Mouse (Mus musculus): ENCODE data around the gene Selenon.
"Not testable (repeated sequence)": the region's sequence is repeated elsewhere in the genome, so short reads cannot be mapped to it uniquely, and the experiment has no call there.

Selenon gene

DNA sequence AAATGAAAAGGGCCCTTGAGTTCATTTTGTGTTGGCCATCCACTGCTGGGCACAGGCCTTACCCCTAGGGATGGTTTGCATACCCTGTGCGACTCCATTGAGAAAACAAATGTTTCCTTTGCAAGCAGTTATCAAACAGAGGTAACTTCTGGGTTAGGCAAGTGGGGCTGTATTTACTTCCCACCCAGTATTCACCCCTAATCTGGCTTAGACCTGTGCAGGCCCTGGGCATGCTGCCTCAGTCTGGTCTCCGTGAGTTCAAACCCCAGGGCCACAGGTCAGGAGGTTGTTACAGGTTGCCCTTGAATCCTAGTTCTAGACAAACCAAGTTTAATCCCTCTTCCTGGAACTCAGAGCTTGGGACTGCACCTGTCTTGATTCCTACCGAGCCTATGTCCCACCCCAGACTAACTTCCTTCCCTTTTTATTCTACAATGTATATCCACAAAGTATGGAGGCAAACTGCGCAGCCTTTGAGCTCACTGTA, 46.6 kb downstream of the Selenon start:
- DNase-seq, result no peak

DNA sequence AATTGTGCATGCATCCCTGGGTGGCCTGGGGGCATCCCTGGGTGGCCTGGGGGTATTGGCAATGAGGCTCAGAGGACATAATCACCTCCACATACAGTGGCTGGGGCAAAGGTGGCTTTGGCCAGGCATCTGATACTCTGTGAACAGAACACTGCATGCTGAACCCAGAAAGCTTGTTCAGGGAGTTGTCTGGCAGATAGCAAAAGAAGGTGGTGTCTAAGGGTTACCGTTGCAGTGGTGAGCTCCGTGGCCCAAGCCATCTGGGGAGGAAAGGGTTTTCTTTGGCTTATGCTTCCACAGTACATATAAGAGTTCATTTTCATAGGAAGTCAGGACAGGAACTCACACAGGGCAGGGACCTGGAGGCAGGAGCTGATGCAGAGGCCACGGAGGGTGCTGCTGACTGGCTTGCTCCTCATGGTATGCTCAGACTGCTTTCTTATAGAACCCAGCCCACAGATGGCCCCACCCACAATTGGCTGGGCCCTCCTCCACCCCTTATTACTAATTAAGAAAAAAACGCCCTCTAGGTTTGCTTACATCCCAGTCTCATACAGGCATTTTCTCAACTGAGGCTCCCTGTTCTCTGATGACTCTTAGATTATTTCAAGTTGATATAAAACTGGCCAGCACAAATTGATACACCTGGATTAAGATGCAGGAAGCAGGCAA, 48.1 kb downstream of the Selenon start:
- DNase-seq, result no peak

DNA sequence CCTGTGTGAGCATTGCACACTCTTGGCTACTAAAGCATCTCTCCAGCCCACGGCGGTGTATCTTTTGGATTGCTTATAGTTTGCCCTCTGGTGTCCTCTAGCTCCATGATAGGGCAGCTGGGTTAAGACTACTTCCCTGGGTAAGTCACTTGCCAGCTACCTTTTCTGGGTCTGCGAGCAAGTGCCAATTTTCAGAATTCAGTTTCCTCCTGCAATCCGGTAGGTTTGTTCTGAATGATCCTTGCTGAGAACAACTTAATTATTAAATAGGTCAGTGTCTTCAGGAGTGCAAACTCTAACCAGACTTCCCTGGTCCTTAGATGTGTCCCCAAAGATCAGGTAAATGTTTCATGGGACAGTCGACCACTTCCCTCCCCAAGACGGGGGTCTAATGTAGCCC, 50.9 kb downstream of the Selenon start:
- DNase-seq, result no peak

DNA sequence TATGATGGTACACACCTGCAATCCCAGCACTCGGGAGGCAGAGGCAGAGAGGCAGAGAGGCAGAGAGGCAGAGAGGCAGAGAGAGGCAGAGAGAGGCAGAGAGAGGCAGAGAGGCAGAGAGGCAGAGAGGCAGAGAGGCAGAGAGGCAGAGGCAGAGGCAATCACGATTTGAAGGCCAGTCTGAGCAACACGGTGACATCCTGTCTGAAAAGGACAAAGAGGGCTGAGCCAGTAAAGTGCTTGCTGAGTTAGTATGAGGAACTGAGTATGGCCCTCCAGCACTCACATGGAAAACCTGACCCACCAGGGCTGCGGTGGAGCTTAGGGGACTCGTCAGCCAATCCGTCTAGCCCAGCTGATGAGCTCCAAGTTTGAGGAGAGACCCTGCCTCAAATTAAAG, 53.0 kb downstream of the Selenon start:
- not testable (repeated sequence) for DNase-seq

DNA sequence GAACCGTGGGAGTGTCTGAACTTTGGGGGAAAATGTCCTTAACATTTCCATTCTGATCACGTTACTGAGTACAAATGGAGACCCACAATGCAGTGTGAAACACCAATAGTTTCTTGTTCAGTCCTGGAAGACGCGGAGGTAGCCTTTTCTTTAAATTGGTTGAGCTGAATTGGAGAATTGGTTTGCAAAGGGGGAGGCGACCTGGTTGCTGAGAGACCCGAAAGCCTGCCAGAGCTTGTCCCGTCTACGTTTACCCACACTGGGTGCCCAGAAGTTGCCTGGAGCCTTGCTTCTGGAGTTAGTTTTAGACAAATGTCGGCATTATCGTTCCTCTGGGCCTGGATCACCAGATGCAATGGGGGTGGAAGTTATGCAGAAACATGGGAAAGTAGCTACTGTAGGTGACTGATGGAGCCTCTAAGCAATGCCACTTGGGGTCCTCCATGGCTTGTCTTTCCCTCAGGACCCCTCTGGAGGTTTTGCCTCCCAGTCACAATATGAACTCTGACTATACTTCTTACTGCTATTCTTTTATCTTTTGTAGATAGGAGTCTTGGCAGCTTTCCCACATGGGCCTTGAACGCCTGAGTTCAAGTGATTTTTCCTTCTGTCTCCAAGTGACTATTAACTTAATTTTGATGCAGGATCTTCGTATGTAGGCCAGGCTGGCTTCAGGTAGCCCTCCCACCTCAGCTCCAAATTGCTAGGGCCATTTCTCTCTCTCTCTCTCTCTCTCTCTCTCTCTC, 53.8 kb downstream of the Selenon start:
- DNase-seq, result no peak

DNA sequence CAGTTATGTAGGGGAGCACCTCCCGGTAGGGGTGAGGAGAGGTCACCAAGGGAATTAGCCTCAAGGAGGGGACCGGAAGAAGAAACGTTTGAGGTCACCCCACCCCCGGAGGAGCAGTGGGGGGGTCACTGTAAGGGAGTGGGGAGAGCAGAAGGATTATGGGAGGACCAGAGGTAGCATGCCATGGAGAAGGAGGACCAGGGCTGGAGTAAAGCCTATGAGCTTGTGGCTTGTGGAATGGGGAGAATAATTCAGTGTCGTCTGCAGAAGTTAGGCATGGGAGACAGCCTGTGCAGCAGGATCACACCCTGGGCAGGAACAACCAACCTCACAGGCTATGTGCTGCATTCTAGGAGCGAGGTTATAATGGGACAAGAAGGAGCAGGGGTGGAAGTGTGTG, 54.7 kb downstream of the Selenon start:
- no peak for DNase-seq

DNA sequence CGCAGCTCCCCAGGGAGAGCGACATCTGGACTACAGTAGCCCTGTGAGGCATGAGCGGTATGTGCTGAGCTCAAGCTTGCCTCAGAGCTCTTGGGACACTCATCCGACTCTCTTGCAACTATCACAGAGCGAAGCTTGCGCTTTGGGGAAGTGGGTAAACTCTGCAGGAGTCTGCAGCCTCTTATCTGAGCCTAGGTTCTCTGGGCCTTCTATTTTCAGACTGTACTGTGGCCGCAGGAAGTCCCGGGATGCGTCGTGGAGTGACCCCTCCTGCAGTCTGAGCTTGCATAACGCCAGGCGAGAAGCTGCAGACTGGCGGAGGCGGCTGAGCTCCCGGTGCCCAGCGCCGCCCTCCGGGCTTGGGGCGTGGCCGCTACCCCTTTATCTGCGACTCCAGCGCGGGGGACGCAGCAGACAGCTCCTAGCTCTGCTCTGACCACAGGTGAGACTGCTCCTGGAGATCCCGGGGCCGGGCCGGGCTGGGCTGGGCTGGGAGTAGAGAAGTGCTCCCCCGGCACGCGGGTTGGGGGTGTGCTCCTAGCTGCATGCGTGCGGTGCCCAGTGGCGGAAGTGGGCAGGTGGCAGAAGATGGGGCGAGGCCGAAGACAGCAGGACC, 55.3 kb downstream of the Selenon start, which contains the start of gene Paqr7:
Paqr7 (plus strand) TSS at position 103 of the 616 bp plus-strand sequence.
- DNase-seq, result peak; percentile 85

DNA sequence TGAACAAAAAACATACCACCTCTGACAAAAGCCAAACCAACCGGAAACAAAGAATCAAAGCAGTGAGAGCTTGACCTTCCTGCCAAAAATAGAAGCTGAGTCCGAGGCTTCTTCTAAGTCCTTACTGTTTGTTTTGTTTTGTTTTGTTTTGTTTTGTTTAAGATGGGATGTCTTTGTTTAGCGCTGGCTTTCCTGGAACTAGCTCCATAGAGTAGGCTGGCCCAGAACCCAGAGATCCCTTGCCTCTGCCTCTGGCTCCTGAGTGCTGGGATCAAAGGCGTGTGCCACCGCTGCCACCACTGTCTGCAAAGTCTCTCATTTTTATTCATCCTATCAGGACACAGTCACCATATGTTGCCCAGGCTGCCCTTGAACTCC, 56.4 kb downstream of the Selenon start:
- no peak for DNase-seq

DNA sequence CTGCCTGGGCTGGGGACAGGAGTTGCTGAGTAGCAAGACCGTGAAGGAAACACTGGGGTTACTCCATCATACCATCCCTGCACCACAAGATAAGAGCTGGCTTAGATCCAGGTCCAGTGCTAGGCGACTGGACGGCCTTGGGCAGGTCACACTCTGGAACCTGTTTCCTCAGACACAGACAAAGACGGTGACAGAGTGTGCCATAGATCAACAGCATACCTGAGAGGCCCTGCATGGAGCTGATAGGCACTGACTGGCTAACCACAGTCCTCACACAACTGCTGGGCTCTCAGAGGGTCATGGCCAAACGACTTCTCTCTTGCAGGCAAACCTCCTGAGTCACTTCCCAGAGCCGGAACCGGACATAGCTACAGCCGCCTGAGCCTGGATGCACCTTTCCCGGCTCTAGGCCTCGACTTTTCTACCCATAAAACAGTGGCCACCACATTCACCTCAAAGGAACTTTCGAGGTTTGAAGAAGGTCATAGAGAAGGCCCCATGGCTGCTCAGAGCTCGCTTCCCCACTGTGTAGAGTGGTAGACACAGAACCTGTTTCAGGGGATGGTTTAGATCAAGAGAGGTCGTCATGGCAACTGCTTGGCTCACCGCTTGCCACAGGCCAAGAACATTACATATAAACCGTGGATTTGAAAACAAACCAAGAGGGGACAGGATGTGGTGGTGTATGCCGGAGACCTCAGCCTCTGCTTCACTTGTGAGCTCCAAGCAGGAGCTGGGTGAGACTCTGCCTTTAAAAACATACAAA, 57.0 kb downstream of the Selenon start:
- no peak for DNase-seq

DNA sequence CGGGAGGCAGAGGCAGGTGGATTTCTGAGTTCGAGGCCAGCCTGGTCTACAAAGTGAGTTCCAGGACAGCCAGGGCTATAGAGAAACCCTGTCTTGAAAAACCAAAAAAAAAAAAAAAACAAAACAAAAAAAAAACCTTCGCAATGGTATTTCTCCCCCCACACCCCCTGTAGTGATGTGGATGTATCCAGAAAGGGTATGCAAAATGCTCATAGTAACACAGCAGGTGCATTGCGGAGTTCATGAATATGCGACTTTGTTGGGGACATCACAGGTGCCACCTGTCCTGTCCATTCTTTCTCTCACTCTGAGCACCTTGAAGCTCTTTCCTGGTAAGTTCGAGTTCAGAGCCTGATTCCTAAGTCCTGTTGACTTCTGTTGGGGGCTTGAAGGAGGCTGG, 57.8 kb downstream of the Selenon start:
- DNase-seq, result not testable (repeated sequence)

DNA sequence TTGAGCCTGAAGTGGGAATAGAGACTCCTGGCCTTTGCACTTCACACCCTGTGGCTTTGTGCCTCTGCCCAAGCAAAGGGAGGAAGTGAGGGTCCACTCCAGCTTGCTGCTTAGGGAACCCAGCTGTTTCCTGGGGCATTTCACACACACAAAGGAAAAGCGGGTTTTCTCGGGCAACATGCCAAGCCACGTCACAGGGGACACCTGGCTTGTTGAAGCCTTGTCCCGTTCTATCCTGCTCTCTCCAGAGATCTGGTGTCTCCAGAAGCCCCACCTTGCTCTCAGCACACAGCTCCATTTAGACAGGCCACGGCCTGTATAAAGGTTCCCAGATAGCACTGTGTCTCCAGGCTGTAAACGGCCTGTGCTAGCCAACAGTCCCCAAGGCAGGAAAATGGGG, 60.2 kb downstream of the Selenon start:
- no peak for DNase-seq

DNA sequence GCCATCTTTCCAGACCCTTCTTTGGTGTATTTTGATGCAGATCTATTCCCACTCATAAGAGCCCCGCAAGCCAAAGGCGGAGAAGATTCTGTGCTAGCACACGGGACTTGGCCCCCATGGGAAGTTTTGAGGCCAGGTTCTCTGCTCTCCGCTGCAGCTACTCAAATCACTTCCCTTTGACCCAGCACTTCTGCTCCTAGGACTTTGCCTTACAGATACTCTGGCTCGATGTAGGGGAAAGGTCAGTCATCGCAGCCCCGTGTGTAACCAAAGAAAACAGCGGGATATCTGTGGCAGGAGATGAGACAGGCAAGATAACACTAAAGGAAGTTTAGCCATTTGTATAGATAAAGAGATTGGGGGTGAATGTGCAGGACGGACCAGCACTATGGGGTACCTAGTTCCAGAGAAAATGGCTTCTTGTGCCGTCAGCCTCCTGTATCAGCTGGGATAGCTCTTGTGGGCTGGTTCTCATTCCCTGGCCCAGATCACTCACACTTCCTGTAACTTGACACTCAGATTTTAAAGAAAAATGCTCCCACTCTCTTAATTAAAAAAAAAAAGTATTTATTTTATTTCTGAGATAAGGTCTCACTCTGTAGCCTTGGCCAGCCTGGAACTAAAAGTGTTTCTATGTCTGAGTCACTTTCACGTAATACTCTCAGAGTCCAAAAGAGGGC, 61.8 kb downstream of the Selenon start:
- DNase-seq, result no peak

DNA sequence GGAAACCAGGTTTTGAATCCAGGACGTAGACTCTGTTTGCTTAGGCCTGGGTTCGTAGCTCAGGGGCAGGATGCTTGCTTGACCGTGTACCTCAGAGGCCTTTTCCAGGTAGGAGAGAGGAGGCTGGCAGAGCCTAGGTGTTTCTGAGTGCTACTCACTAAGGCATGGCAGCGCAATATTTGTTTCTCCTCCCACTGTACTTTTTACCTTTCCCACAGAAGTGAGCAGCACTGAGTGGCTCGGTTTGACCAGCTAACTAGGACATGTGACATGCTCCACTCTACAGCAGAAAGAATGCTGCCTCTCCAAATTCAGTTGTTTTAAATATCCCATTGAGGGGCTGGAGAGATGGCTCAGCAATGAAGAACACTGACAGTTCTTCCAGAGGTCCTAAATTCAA, 63.8 kb downstream of the Selenon start:
- no peak for DNase-seq

All from cerebellum, adult 11 months (tissue).